Mouse (Mus musculus) testis, adult 2 months (tissue): ENCODE measurements around the gene Rhbdf2.

Experiments
- CTCF ChIP-seq: fragments of 200-500 bp; IDR thresholded peaks from 2 replicates; pipeline ENCODE4 v1.5.1; 2012; ENCODE audit warnings: low read depth, mild to moderate bottlenecking, inconsistent platforms, low read length, moderate library complexity; ENCODE audit not compliant: control insufficient read depth, insufficient read depth, insufficient replicate concordance
- POLR2A ChIP-seq: fragments of 200-500 bp; IDR thresholded peaks from 2 replicates; pipeline ENCODE4 v1.6.1; 2012; ENCODE audit warnings: low read depth, mild to moderate bottlenecking, inconsistent platforms, low read length, moderate library complexity; ENCODE audit not compliant: control insufficient read depth

- TF ChIP-seq POLR2A (no peak), CTCF (no peak)
These were observed 5.5 kb downstream of the Rhbdf2 start for GRCm38 (mm10) chr11:116621258-116621704.
